Mouse (Mus musculus): ENCODE measurements around the gene Spred2. TPM values are rescaled to one million over a fixed set of nuclear protein-coding genes. Genes with fewer than 3 reads are reported as not detected.
"Not testable (repeated sequence)": the region's sequence is repeated elsewhere in the genome, so short reads cannot be mapped to it uniquely, and the experiment has no call there.

Spred2 gene
- total RNA-seq, 2 experiments from 2014 or later, result 17.3 to 19.4 TPM

DNA sequence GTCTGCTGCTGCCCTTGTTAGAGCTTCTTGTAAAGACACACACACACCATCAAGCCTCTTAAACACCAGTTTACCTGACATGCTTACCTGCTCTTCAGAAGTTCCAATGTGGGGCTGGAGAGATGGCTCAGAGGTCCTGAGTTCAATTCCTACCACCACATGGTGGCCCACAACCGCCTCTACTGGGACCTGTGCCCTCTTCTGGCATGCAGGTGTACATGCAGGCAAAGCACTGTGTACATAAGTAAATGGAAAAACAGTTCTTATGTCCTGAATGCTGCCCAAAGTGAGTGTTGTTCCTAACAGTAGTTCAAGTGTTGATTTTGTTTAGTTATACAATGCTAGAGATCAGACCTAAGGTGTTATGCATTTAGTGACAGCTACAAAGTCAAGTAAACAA is 132.0 kb downstream of the Spred2 start:
- no peak for DNase-seq

DNA sequence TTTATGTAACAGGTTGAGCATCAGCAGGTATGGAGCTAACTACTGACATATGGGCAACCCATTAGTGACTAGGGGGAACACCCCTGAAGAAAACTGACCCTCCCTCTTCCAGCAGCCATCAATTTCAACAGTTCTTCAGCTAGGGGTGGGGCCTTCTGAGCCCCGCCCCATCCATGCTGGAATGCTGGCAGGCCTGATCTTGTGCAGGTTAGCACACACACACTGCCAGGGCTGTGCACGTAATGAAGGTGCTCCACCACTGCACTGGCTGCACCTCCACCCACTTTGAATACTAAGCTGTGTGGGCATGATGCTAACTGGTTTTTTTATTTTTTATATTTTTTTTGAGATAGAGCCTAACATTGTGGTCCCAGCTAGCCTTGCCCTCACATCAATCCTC is 133.3 kb downstream of the Spred2 start:
- DNase-seq, result no peak

DNA sequence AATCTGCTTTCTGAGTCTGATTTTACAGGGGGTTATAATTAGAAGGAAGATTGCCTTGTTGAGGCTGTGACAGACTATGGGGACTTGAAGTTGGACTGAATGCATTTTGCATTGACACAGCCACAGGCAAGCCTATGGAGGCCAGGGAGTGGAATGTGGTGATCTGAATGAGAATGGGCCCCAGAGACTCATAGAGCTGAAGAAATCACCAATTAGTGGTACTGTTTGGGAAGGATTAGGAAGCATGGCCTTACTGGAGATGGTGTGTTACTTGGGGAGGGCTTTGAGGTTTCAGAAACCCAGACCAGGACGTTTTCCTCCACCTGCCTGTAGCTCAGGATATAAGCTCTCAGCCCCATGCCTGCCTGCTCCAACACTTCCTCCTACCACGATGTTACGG is 135.6 kb downstream of the Spred2 start:
- DNase-seq, result no peak

DNA sequence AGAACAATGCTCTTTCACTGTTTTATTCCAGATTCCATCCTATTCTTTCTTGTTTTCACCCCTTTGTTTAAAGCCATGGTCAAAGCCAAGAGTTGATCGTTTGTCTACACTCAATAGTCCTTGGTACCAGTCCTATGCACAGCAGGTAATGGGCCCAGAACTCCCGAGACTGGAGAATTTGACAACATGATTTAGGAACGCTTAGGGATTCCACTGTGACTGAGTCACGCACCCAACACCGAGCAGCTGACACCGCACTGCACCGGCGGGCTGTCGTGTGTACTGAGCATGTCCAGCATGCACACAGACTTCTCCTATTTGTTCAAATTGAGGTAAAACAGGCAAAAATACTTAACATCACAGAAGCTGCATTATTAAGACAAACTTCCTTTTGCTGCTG is 138.6 kb downstream of the Spred2 start:
- not testable (repeated sequence) for DNase-seq

DNA sequence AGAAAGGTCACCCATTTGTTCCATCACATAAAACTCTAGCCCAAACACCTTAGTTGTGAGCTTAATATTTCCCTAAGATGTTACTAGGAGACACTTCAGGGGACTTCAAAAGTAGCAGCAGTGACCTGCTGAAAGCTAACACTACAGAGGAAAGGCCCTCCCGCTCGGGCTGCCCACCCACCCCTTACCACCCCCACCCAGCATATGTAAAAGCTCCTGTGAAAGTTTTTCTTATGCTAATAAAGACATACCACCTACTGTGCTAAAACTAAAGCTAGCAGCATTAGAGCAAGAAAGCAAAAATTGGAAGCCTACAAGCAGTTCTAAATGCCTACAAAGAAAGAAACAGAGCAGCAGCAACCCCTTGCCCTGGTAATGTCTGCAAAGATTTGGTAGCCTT is 139.9 kb downstream of the Spred2 start:
- not testable (repeated sequence) for DNase-seq

DNA sequence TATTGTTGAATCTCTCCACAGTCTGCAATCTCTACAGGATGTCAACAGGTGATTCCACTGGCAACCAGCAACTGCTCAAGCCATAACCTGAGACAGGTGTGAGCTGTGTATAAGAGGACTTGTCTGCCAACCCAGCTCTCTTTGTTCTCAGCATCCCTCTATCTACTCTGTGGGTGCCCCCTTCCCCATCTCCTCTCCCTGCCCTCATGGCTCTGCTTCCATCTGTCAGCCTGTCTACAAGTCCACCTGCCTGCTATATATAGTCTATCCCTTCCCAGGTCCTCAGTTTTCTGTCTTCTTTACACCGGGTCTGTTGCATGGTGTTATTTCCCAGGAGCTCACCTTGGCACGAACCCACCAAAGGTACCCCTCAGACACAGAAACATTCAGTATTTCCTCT is 140.8 kb downstream of the Spred2 start:
- no peak for DNase-seq

DNA sequence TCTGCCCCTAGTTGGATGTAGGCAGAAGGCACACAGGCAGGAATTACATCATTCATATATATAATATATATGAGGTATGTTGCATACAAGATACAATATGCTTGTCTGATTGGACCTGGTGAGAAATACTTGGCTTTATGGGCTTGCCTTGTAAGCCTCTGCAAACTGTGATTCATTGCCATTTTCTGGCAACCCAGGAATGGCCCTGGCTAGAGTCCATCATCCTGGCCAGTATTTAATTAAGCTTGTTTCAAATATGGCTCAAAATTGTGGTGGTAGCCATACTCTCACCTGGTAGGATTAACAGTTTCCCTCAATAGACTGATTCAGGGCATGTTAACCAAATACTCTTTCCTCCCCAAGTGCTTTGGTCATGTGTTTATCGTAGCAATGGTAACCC is 141.9 kb downstream of the Spred2 start:
- no peak for DNase-seq

DNA sequence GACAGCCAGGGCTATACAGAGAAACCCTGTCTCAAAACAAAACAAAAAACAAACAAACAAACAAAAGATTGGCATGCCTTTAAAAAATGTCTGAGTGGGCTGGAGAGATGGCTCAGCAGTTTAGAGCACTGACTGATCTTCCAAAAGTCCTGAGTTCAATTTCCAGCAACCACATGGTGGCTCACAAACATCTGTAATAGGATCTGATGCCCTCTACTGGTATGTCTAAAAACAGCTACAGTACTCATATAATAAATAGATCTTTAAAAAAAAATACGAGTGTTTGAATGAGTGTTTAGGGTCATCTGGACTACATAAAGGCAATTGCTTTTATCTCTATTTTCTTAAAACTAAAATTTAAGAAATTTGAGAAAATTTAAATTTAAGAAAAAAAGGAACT is 143.3 kb downstream of the Spred2 start:
- no peak for DNase-seq

DNA sequence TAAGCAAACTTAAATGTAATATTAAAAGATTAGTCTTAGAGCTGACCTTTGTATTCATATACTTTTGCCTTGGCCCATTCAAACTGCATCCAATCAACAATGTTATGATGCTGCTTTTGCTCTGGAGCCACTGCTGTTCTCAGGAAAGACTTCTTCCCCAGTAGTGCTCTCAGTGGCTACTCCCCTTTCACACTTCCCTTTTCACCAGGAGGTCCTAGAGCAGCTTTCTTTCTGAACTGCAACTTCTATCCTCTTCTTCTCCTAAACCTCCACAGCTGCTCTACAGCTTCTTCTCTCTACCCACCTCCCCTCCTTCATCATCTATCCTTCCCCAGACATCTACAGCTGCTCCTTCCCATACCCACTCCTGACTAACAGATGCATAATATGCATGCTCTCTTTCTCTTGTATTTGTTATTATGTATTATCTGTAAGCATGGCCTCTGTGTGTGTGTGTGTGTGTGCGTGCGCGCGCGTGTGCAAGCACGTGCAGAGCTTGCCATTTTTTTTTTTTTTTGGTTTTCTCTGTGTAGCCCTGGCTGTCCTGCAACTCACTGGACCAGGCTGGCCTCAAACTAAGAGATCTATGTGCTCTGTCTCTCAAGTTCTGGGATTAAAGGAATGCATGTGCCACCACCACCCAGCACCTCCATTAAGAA is 144.3 kb downstream of the Spred2 start:
- no peak for DNase-seq

DNA sequence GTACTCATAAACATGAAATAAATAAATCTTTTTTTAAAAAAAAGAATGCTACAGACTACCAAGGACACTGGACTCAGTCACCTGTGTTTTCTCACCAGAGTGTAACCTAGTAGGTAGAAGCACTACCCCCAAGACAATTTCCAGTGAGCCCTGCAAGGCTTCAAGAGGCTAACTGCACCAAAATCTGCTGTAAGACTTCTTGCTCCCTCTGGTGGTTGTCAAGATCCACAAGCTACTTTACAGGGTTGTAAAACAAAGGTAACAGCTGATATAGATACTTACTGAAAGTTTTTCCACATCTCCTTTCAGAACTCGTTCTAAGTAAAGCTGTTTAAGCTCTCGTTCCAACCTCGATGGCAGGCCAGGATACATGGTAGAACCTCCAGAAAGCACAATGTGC is 148.0 kb downstream of the Spred2 start:
- DNase-seq, result no peak

DNA sequence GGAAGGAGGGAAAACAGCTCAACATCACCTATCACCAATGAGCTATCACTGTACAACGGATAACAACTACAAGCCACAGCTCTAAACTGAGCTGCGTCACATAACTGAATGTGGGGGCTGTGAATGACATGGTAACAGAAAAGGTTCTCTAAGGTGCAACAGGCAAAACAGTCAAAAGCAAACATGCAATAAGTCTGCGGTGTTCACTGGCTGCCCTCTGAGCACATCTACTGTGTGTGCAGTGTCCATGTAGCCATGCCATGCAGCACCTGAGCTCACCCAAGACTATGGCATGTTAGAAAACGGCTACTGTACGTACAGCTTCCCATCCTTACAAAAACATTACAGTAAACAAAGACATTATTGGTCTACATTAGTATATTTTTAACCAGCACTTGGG is 148.7 kb downstream of the Spred2 start:
- no peak for DNase-seq

Other genes with a start within 250 kb of the Spred2 start
- gene Actr2, start 188.5 kb downstream of the Spred2 start, total RNA-seq (2021), result 10 to 100 TPM; 51.8 to 60.2 TPM

Measured in gastrocnemius, postnatal 10 days (tissue).